Comparison of ENCODE assay signal across 25 mouse cellular contexts in genomic region chr19:26709095-26709494, GRCm38 (mm10).
DNase-seq lines count a peak whose midpoint lies in the region; ATAC-seq lines count a peak whose summit lies in the region.
"Had no signal": no experiment of that assay in that cellular context is flagged by ENCODE, and none has a peak within 500 bp of the region (broad histone marks: within the 10 kb centered on the region; RNA-seq: fewer than 3 reads in every experiment).

No protein-coding gene starts in this region.

- ATAC-seq in heart, embryonic 11.5 days (replicated peaks; ENCODE audit: insufficient number of reproducible peaks, low FRiP score, low TSS enrichment), result no peak
- ATAC-seq in lung, embryonic 16.5 days (ENCODE audit: low read depth), result peak; percentile 60; the same call in 1 of the 2 replicates
- no peak for ATAC-seq in limb, embryonic 11.5 days (ENCODE audit: insufficient number of reproducible peaks, low FRiP score, low TSS enrichment, low read depth)
- ATAC-seq: forebrain, embryonic 16.5 days; hindbrain, embryonic 16.5 days; liver, postnatal 0 days; midbrain, embryonic 16.5 days had no signal

- peaks cover 9% of the 10 kb centered on the region for H3K4me1 ChIP-seq in heart, embryonic 11.5 days (ENCODE audit: control insufficient read depth, insufficient read depth, low read length)
- peaks cover 7% of the 10 kb centered on the region for H3K4me1 ChIP-seq in lung, embryonic 16.5 days (replicated peaks; ENCODE audit: control insufficient read depth, insufficient read depth, low read length)
- H3K4me1 ChIP-seq in limb, embryonic 11.5 days (ENCODE audit: control insufficient read depth, insufficient read depth, low read length), result peaks cover 9% of the 10 kb centered on the region
- H3K4me1 ChIP-seq: neural tube, embryonic 15.5 days had no signal

- H3K4me2 ChIP-seq in heart, embryonic 11.5 days, result peak overlapping the region; percentile 35
- H3K4me2 ChIP-seq in lung, embryonic 16.5 days (ENCODE audit: low read depth, low read length), result peak overlapping the region; percentile 10; the same call in 1 of the 2 replicates
- no peak overlapping the region for H3K4me2 ChIP-seq in limb, embryonic 11.5 days (ENCODE audit: low read depth, severe bottlenecking)
- H3K4me2 ChIP-seq: embryonic facial prominence, embryonic 12.5 days; heart, embryonic 15.5 days; limb, embryonic 15.5 days; neural tube, embryonic 15.5 days had no signal

- no peaks in the 10 kb centered on the region for H3K36me3 ChIP-seq in heart, embryonic 11.5 days (ENCODE audit: control insufficient read depth, insufficient read depth, low read length)
- H3K36me3 ChIP-seq in lung, embryonic 16.5 days (ENCODE audit: control insufficient read depth, insufficient read depth, low read length), result peaks cover 2% of the 10 kb centered on the region; the same call in 1 of the 2 replicates
- H3K36me3 ChIP-seq in limb, embryonic 11.5 days (ENCODE audit: control insufficient read depth, insufficient read depth, low read length), result no peaks in the 10 kb centered on the region

- no peaks in the 10 kb centered on the region for H3K9me3 ChIP-seq in heart, embryonic 11.5 days (replicated peaks; ENCODE audit: control insufficient read depth, low read length)
- H3K9me3 ChIP-seq in lung, embryonic 16.5 days (ENCODE audit: control insufficient read depth, low read length), result no peaks in the 10 kb centered on the region
- no peaks in the 10 kb centered on the region for H3K9me3 ChIP-seq in limb, embryonic 11.5 days (ENCODE audit: control insufficient read depth, low read length)
- H3K9me3 ChIP-seq: embryonic facial prominence, embryonic 12.5 days; heart, embryonic 15.5 days; limb, embryonic 15.5 days; neural tube, embryonic 15.5 days had no signal

- no peak overlapping the region for H3K27ac ChIP-seq in heart, embryonic 11.5 days (ENCODE audit: low read depth, low read length)
- peak overlapping the region; percentile 9; the same call in 1 of the 2 replicates for H3K27ac ChIP-seq in lung, embryonic 16.5 days (ENCODE audit: low read length)
- no peak overlapping the region for H3K27ac ChIP-seq in limb, embryonic 11.5 days (replicated peaks; ENCODE audit: low read depth, low read length)
- H3K27ac ChIP-seq: embryonic facial prominence, embryonic 12.5 days; heart, embryonic 15.5 days; layer of hippocampus, adult 2 months; limb, embryonic 15.5 days; neural tube, embryonic 15.5 days had no signal

- H3K9ac ChIP-seq in heart, embryonic 11.5 days (ENCODE audit: low read depth, low read length), result no peak overlapping the region
- no peak overlapping the region for H3K9ac ChIP-seq in lung, embryonic 16.5 days (ENCODE audit: low read length)
- H3K9ac ChIP-seq in limb, embryonic 11.5 days (ENCODE audit: low read length), result no peak overlapping the region
- H3K9ac ChIP-seq: embryonic facial prominence, embryonic 12.5 days; heart, embryonic 15.5 days; limb, embryonic 15.5 days; liver, postnatal 0 days; neural tube, embryonic 15.5 days had no signal

- DNase-seq in heart, adult 8-10 months (ENCODE audit: low spot score), result no peak
- no peak for DNase-seq in lung, postnatal 25 days (ENCODE audit: low spot score)
- DNase-seq in limb, embryonic 11.5 days (ENCODE audit: low spot score), result peak; percentile 40
- no peak for DNase-seq in thymus, postnatal 25 days
- no peak for DNase-seq in frontal cortex, postnatal 14 days (ENCODE audit: low spot score in 2 of 2)
- DNase-seq: adrenal gland, postnatal 36 days; cerebellum, adult 11-12 months; cerebellum, postnatal 14 days; heart, postnatal 4 days; kidney, adult 8-10 months; kidney, postnatal 14 days; layer of hippocampus, postnatal 36 days; liver, postnatal 0 days; spleen, adult 18-20 months had no signal

- no peaks in the 10 kb centered on the region for H3K27me3 ChIP-seq in heart, embryonic 11.5 days (ENCODE audit: control insufficient read depth, insufficient read depth, low read length)
- no peaks in the 10 kb centered on the region for H3K27me3 ChIP-seq in lung, embryonic 16.5 days (ENCODE audit: control insufficient read depth, insufficient read depth, low read depth, low read length)
- H3K27me3 ChIP-seq in limb, embryonic 11.5 days (ENCODE audit: control insufficient read depth, insufficient read depth, low read length), result no peaks in the 10 kb centered on the region
- H3K27me3 ChIP-seq: CH12.LX; embryonic facial prominence, embryonic 12.5 days; heart, embryonic 15.5 days; limb, embryonic 15.5 days; neural tube, embryonic 15.5 days had no signal

- WGBS in heart, embryonic 11.5 days (ENCODE audit: insufficient replicate concordance), result 19% methylated on average over 12 of the region's 12 CpGs
- WGBS in lung, embryonic 16.5 days, result 16% methylated on average over 12 of the region's 12 CpGs
- WGBS in limb, embryonic 11.5 days, result 16% methylated on average over 12 of the region's 12 CpGs

- H3K4me3 ChIP-seq in heart, embryonic 11.5 days (ENCODE audit: low read depth, low read length), result no peak overlapping the region
- H3K4me3 ChIP-seq in lung, embryonic 16.5 days (ENCODE audit: low read length), result no peak overlapping the region
- H3K4me3 ChIP-seq in limb, embryonic 11.5 days (ENCODE audit: low read depth, low read length), result no peak overlapping the region
- H3K4me3 ChIP-seq: embryonic facial prominence, embryonic 12.5 days; heart, embryonic 15.5 days; layer of hippocampus, adult 2 months; limb, embryonic 15.5 days; neural tube, embryonic 15.5 days had no signal
